Mouse (Mus musculus): Measurements from ENCODE around the gene Ccdc18.
"Not testable (repeated sequence)": the region's sequence is repeated elsewhere in the genome, so short reads cannot be mapped to it uniquely, and the experiment has no call there.

Ccdc18 gene

DNA sequence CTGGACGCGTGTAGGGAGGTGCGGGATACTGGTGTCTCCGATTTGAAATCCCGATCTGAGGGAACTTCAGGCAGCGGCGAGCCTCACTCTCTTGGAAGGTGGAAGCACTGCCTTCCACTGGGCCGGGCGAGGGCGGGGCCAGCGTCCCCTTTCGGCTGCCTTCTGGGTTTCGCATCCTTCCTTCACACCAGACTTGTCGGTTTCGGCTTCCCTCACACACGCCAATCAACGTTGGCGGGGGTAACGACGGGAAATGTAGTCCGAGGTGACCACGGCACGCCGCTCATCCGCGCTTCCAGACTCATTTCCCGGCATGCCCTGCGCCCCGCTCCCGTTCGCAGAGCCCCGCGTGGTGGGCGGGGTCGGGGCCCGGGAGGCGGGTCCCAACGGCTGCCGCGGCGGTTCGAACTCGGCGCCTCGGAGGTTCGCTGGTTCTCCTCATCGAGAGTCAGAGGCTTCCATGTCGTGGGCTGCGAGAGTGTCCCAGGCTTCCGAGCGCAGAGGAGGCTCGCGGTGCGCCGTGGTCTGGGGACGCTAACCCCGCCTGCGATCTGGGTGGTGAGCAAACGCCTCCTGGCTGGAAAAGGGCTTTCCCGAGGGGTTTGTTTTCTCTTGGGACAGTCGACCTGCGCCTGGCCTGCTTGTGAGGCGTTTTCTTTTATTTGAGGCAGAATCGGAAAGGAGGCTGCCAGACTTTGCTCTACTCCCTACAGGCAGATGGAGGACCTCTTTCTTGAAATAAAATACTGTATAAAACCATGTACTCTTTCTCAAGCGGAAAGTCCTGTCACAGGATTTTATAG lies at the start of gene Ccdc18, which contains the start of gene Tmed5:
Gene Ccdc18, plus strand, starts transcription at position 435 of the 803 bp plus-strand sequence.
Gene Tmed5, minus strand, starts transcription at position 180 of the 803 bp plus-strand sequence.
- peak; percentile 90 for DNase-seq (ENCODE audit: low spot score)

DNA sequence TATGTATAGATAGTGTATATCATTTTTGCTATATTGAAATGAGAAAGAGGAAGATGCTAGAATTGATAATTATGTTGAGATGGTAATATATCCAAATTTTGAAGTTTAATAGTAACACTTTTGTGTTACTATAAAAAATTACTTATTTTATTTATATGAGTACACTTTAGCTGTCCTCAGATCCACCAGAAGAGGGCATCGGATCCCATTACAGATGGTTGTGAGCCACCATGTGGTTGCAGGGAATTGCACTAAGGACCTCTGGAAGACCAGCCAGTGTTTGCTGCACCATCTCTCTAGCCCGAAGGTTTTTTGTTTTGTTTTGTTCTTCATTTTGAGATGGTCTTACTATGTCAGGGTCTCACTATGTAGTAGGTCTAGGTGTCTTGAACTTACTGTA lies 47.2 kb upstream of the Ccdc18 start:
- no peak for DNase-seq (ENCODE audit: low spot score)

DNA sequence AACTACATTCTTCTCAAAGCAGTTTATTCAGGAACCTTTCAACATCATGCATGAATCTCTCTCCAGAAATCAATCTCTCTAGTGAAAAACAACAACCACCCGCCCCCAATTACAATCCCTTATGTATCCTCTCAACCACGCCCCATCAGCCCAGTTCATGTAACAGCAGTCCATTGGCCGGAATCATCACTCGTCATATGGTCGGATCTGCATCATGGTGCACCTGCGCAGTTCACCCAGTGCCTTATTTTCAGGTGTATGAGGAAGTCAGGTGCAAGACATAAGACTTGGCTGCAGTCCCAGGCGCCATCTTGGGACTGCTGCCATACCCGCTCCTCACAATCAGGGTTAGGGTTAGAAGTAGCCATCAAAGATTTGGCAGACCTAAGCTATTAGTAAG lies 39.9 kb upstream of the Ccdc18 start:
- not testable (repeated sequence) for DNase-seq (ENCODE audit: low spot score)

DNA sequence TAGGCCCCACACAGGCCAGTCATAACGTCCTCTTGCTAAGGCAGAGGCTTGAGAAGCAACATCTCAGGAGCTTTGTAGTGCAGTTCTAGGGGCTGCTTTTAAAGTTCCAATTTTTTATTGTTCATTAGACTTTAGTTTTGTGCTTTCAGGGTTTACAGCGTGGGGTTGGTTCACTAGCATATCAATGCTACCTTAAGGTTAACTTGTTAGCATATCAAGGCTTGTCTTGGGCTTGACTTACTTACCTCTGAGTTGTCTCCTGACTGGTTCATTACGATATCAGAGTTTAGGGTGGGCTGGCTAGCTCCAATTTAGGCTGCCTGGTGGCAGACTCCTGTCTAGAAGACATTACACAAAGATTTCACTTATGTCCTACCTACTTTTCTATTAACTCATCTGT lies 35.0 kb upstream of the Ccdc18 start:
- no peak for DNase-seq (ENCODE audit: low spot score)

DNA sequence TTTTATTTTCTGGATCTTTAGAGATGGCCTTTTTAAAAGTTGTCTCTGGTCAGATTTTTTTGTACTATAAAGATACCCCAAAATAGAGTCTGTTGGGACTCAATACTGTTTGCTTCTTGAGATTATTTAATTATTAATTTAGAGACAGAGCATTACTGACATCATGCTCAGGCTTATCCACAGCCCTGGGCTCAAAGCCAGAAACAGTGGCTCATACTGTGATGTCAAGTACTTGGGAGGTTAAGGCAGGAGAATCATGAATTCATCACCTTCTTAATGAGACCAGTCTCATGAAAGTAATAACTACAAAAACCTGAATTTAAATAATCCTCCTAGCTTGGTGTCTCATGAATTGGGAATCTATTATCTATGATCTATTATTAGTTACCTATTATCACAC lies 32.5 kb upstream of the Ccdc18 start:
- DNase-seq (ENCODE audit: low spot score) = no peak

DNA sequence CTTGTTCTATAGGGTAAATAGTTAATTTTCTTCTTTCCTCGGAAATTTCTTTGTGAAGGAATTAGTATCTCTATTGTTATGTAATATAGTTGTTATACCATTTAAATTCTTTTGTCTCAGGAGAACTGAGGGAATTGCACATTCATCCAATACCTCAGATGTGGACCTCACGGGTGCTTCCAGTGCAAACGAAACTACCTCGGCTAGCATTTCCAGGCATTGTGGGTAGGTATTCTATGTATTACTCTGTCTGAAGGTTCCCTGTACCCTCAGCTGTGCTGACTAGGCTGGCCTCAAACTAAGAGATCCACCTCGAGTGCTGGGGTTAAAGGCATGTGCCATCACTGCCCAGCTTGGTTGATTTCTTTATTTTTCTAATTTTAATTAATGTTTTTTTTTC lies 28.4 kb upstream of the Ccdc18 start:
- no peak for DNase-seq (ENCODE audit: low spot score)

DNA sequence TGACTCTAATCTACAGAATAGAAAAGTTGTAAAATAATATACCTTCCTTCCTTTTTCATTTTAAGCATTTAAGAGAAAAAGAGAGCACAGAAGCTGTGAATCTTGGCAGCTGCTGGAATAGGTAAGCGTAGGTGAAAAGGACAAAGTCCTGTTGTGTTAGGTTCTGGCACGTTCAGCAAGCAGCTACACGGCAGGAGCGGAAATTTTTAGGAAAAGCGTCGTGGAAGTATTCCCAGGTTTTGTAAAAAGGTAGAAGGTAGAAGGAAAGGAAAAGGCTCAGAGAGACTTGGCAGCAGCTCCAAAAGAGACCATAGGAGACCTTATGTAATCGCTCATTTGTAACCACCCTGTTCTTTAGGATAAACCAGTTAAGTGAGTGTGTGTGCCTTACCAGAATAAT lies 23.3 kb upstream of the Ccdc18 start:
- DNase-seq (ENCODE audit: low spot score) = no peak

DNA sequence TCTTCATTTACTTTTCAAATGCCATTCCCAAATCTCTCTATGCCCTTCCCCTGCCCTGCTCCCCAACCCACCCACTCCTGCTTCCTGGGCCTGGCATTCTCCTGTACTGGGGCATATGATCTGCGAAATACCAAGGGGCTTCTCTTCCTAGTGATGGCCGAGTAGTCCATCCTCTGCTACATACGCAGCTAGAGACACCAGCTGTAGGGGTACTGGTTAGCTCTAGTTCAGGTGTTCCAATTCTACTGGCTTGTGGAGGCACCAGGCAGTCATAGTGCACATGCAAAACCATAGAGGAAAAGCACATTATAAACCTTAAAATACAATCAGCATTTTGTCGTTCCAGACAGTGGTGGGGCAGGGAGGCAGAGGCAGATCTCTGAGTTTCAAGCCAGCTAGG lies 15.0 kb upstream of the Ccdc18 start:
- DNase-seq (ENCODE audit: low spot score) = no peak

DNA sequence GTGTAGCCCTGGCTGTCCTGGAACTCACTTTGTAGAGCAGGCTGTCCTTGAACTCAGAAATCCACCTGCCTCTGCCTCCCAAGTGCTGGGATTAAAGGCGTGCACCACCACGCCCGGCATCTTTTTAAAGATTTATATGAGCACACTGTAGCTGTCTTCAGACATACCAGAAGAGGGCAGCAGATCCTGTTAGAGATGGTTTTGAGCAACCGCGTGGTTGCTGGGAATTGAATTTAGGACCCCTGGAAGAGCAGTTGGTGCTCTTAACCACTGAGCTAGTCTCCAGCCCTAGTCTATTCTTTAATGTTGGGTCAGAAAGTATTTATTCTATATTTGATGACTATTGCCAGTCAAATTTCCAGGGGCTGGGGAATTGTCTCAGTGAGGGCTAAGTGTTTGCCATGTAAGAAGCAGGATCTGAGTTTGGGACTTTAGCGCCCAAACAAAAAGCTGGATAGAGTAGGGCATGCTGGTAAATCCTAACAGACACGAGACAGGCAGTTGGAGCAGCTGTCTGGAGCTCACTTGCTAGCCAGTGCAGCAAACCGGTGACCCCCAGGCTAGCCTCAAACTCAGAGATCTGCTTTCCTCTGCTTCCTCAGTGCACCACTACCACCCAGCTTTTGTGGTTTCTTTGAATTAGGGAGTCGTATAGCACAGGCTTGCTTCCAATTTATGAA lies 12.3 kb upstream of the Ccdc18 start:
- no peak for DNase-seq (ENCODE audit: low spot score)

DNA sequence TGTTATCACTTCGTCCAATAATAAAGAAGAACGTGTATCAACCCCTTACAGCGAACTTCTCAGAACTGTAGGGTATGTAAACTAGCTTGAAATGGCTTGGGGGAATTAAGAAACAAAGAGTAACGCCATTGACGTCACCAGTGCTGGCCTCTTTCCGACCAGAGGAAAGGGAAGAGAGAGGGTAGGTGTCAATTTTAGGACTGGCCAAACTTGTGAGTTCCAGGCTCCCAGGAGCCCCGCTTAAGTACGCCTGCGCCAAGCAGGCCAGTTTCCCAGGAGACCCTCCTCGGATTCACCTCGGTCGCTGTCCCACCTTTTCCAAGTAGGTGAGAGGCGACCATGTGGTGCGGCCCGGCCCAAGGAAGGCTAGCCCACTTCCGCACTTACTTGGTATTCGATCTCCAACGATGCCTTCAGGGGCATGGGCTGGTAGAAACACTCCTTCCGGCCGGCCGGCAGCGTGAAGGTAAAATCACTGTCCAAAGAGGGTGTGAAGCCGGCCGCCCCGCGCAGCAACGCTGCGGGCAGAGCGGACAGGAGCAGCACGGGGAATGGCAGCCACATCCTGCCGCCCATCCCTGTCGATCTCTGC lies 730 bp upstream of the Ccdc18 start:
- peak; percentile 7 for DNase-seq (ENCODE audit: low spot score)

DNA sequence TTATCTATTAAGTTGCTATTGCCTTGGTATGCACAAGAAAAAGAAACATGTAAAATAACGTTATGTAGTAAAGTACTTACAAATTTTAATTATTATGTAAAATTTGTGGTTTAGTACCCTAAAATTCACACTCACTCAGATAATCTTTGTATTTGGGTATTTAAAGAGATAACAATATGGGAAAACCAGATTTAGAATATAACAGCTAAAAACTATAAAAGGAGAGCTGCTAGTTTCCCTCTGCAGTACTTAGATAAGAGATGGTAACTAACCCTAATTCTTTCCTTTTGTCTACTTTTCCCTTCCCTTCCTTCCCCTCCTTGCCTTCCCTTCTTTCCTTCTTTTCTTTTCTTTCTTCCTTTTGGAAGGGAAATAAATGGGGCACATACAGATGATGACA lies 19.9 kb downstream of the Ccdc18 start:
- DNase-seq (ENCODE audit: low spot score) = no peak

DNA sequence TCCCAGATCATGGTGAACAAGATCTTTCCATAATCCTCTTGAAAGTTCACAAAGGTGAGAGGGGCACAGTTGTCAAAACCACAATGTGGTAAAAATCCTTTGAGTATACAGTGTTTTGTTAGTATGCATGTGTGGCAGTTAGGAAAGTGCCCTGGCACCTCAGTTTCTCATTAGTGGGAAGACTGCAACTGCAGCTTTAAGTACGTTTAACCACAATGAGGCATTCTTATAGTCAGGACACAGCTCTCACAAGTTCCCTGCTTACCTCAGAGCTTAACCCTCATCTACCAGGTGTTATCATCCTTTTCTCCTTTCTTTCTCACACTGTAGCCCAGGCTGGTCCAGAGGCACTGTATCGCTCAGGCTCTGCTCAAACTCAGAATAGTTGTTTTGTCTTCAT lies 28.1 kb downstream of the Ccdc18 start:
- DNase-seq (ENCODE audit: low spot score) = no peak

DNA sequence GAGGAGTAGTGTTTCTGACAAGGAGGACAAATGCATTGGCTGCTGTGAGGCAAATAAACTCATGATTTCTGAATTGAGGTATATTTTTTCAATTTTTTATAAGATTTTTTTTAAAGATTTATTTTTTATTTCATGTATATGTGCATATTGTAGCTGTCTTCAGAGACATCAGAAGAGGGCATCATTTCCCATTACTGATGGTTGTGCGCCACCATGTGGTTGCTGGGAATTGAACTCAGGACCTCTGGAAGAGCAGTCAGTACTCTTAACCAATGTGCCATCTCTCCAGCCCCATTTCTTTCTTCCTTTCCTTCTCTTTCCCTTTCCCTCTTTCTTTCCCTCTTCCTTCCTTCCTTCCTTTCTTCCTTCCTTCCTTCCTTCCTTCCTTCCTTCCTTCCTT lies 31.0 kb downstream of the Ccdc18 start:
- no peak for DNase-seq (ENCODE audit: low spot score)

DNA sequence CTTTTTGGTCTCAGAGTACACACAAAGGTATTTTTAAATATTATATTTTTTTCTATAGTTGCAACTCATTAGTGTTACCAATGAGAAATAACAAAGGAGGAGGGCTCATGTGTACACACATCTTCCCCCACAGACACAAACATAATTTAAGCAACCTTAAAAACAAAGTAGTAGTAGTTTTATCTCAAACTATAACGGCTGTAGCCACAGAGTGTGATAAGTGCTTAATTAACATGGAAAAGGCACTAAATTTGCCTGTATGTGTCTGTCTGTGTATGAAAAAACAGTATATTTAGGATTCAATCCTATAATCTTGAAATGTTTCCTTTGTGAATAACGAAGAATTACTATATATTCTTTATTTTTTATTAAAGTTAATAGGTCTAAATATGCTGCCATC lies 51.4 kb downstream of the Ccdc18 start:
- no peak for DNase-seq (ENCODE audit: low spot score)

DNA sequence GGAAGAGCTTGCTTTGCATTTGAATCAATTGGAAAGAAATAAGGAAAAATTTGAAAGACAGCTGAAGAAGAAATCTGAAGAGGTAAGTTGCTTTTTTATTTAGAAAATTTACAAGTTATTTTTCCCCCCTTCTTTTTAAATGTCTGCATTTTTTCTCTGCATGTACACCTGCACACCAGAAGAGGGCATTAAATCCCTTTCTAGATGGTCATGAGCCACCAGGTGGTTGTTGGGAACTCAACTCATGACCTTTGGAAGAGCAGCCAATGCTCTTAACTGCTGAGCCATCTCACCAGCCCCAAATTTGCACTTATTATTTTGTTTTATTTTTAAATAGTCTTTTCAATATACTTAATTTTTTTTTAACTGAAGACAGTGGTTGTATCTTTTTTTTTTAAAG lies 56.3 kb downstream of the Ccdc18 start:
- no peak for DNase-seq (ENCODE audit: low spot score)

DNA sequence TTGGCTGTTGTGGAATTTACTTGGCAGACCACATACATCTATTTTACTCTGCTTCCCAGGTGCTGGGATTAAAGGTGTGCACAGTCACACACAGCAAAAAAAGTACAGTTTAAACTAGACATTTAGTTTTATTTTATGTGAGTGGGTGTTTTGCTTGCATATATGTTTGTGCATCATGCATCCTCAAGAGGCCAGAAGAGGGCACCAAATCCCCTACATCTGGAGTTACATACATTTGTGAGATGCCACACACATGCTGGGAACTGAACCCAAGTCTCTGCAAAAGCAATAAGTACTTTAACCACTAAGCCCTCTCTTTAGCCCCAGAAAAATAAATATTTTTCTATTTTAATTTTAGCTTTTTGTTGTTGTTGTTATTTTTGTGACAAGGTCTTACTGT lies 73.3 kb downstream of the Ccdc18 start:
- no peak for DNase-seq (ENCODE audit: low spot score)

DNA sequence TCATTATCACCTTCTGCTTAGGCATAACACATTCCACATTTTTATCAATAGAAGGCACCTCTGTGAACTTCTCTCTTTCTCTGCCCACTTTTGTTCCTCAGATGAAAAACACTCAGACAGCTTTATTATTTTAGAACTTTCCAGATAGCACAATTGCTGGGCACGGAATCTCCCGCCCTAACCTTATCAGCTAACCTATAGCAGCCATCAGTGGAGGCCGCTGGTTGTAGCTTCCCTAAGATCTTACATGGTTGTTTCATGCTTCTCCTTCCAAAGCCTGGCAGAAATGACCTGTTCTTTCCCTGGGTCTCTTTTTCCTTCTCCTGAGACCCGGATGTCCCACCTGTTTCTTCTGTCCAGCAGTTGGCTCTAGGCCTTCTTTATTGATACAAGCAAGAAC lies 78.8 kb downstream of the Ccdc18 start:
- DNase-seq (ENCODE audit: low spot score) = no peak

DNA sequence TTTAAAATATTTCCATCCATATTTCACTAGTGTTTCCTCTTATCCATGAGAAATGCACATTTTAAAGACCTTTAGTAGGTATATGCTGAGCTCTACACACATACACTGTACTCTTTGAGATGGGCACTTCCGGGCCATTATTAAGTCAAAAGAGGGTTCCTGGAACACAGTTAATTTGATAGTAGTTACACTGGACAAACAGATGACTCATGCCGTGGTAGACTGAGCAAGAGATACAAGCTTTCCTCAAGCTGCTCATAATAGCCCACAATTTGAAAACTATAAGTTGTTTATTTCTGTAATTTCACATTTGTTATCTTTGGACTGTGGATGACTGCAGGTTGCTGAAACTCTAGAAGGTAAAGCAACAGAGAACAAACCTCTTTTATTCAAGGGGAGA lies 82.3 kb downstream of the Ccdc18 start:
- DNase-seq (ENCODE audit: low spot score) = no peak

DNA sequence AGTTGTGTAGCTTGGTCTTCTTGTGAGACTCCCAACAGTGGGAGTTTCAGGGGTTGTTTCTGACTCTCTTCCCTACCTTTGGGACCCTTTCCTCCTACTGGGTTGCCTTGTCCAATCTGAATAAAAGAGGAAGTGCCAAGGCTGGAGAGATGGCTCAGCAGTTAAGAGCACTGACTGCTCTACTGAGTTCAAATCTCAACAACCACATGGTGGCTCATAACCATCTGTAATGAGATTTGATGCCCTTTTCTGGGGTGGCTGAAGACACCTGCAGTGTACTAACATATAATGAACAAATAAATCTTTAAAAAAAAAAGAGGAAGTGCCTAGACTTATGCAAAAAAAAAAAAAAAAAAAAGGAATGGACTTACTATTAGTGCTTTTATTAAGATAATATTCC lies 91.4 kb downstream of the Ccdc18 start:
- no peak for DNase-seq (ENCODE audit: low spot score)

DNA sequence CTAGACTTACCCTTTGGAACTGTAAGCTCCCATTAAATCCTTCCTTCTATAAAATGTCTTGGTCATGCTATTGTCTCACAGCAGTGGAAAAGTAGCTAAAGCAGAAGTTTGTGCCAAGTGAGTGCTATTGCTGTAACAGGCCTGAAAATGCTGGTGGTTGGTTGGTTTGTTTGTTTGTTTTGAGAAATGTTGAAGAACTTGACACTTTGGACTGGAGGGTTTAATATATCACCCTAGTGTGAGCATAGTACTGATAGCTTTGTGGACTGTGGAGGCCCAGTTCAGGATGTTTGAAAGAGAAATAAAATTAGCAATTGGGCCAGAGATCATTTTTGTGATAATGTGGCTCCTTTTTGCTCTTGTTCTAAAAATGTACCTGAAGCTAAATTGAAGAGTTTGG lies 93.5 kb downstream of the Ccdc18 start:
- DNase-seq (ENCODE audit: low spot score) = no peak

DNA sequence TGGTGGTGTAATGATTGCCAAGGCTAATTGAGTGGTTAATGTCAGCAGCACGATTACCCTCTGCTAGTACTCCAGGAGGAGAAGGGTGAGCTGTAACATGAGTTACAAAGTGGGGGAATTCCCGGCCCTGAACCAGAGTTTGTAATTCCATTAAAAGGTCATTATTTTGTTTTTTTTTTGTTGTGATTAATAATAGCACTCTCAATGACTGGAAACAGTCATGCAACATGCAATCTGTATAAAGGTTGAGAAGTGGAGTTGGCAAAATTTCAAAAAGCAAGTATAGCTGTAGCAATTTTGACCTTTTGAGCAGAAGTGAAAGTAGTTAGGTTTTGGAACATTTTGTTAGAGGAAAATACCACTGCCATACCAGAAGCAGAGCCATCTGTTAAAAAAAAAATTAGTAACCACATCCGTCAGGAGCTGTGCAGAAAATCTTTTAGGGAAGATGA lies 113.7 kb downstream of the Ccdc18 start:
- DNase-seq (ENCODE audit: low spot score) = no peak

DNA sequence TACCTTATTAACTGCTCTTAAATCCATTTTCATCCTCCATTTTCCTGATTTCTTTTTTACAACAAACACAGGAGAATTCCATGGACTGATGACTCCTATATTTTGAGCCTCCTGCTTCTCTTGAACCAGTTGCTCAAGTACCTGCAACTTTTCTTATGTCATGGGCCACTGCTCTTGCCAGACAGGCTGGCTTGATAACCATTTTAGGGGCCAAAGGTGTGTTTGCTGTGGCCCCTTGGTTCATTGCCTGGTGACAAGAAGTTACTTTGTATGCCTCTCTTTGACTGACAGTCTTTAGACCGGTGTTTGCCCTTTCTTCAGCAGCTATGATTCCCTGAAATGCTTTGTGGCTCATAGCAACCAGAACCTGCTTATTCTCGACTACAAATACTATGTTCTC lies 117.4 kb downstream of the Ccdc18 start:
- no peak for DNase-seq (ENCODE audit: low spot score)

DNA sequence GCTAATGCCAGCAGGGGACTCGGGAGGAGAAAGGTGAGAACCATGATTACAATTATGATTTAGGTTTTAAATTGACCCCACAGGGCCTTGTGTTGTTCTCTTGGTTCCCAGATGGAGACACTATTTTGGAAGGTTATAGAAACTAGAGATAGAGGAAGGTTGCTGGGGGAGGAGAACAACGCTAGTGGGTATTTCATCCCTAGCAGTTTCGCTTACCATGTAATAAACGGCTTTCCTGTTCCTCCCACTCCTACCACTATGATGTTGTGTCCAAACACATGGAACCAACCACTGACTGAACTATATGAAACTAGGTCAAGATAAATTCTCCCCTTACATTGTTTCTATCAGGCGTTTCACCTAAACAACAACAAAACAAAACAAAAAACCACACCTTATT lies 122.6 kb downstream of the Ccdc18 start:
- DNase-seq (ENCODE audit: low spot score) = no peak

Data from layer of hippocampus, adult 9-10 months (tissue).